Mouse (Mus musculus) heart, embryonic 15.5 days (tissue): Measurements from ENCODE around the gene Dbil5. TPM values are rescaled to one million over a fixed set of nuclear protein-coding genes. Genes with fewer than 3 reads are reported as not detected.
A peak's percentile ranks its signal among the peaks of the same experiment; 100 is the strongest.

Experiments
- ATAC-seq: fragments of 200-750 bp; cut with Nextera tagmentation; replicated peaks from 2 replicates; pipeline ENCODE4 v1.8.0; 2017; ENCODE audit warnings: low read depth, moderate TSS enrichment; ENCODE audit not compliant: insufficient number of reproducible peaks, insufficient read depth, low FRiP score
- H3K27ac ChIP-seq: fragments of 300-500 bp; sonication (generic); 2 replicates; pipeline ENCODE4 v1.5.1; 2015; ENCODE audit warnings: mild to moderate bottlenecking, inconsistent platforms
- H3K27me3 ChIP-seq: fragments of 300-500 bp; sonication (generic); 2 replicates; pipeline ENCODE4 v1.6.1; 2015; ENCODE audit warnings: inconsistent platforms
- H3K36me3 ChIP-seq: fragments of 300-500 bp; sonication (generic); 2 replicates; pipeline ENCODE4 v1.6.1; 2015; ENCODE audit warnings: mild to moderate bottlenecking, inconsistent platforms
- H3K4me1 ChIP-seq: fragments of 300-500 bp; sonication (generic); replicated peaks from 2 replicates; pipeline ENCODE4 v1.6.1; 2015; ENCODE audit warnings: inconsistent platforms
- H3K4me2 ChIP-seq: fragments of 300-500 bp; sonication (generic); 2 replicates; pipeline ENCODE4 v1.6.1; 2015; ENCODE audit warnings: inconsistent platforms, mild to moderate bottlenecking, moderate library complexity
- H3K4me3 ChIP-seq: fragments of 300-500 bp; sonication (generic); 2 replicates; pipeline ENCODE4 v1.5.1; 2015; ENCODE audit warnings: mild to moderate bottlenecking, inconsistent platforms
- H3K9ac ChIP-seq: fragments of 300-500 bp; sonication (generic); 2 replicates; pipeline ENCODE4 v1.6.1; 2015; ENCODE audit warnings: mild to moderate bottlenecking, inconsistent platforms
- H3K9me3 ChIP-seq: fragments of 300-500 bp; sonication (generic); replicated peaks from 2 replicates; pipeline ENCODE4 v1.6.1; 2016; ENCODE audit warnings: inconsistent platforms
- WGBS: fragments of 180-500 bp; shearing (Covaris S2); methylation state at CpG from one replicate; pipeline ENCODE4 v1.1.7; 2015; ENCODE audit warnings: mixed read lengths; 5-methylcytosine and 5-hydroxymethylcytosine counted together
- polyA plus RNA-seq: library from polyadenylated mRNA; unstranded; fragments of >200 nt; fragmentation: Nextera tagmentation; extraction: Ambion mirVana; gene quantifications from 2 replicates; pipeline ENCODE4 v1.2.1, GENCODE M21; 2015

Dbil5 gene
- polyA plus RNA-seq, 1 experiment from 2014 or later = 1.0 TPM

DNA sequence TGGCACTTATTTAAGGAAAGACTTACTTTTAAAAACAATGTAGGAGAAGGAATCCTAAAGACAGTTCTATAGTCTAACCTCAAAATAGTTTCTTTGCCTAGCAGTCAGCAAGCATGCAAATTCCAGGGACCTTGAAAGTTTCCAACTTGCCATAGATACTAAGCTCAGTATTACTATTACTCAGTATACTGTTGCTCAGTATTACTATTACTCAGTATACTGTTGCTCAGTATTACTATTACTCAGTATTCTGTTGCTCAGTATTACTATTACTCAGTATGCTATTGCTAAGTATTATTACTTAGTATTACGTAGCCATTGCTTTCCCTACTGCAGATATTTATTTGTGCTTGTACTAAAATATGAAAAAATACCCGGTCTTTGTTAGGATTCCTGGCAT, 22.3 kb downstream of the Dbil5 start:
- Histone ChIP-seq H3K9me3 (no peaks in the 10 kb centered on the region), H3K27ac (no peak overlapping the region), H3K4me1 (peaks cover 12% of the 10 kb centered on the region), H3K4me2 (no peak overlapping the region), H3K27me3 (no peaks in the 10 kb centered on the region), H3K4me3 (no peak overlapping the region), H3K36me3 (peaks cover 34% of the 10 kb centered on the region), H3K9ac (no peak overlapping the region)
- WGBS = 92% methylated on average over 2 of the region's 2 CpGs
- no peak for ATAC-seq

- ATAC-seq = peak; percentile 93
- peak within 1 kb of the TSS; percentile 89 for H3K9ac ChIP-seq
- 0% methylated on average over 61 of the region's 61 CpGs for WGBS
These were observed 25.7 kb downstream of the Dbil5 start, which contains the start of the genes Mrm3 and Glod4 for GRCm38 (mm10) chr11:76242901-76243810. Mrm3 (plus strand) TSS chr11:76243715. Glod4 (minus strand) TSS chr11:76243725.

GRCm38 (mm10) chr11:76243811-76244546, 26.6 kb downstream of the Dbil5 start:
- Histone ChIP-seq H3K4me3 (peak overlapping the region; percentile 89), H3K4me2 (peak overlapping the region; percentile 64), H3K9ac (peak overlapping the region; percentile 89), H3K27ac (peak overlapping the region; percentile 81), H3K27me3 (no peaks in the 10 kb centered on the region), H3K9me3 (no peaks in the 10 kb centered on the region), H3K4me1 (peaks cover 15% of the 10 kb centered on the region), H3K36me3 (peaks cover 29% of the 10 kb centered on the region)
- ATAC-seq = no peak
- 2% methylated on average over 34 of the region's 34 CpGs for WGBS

More at GRCm38 (mm10) chr11:76242901-76243810, 25.7 kb downstream of the Dbil5 start, which contains the start of the genes Mrm3 and Glod4:
- H3K27ac ChIP-seq = peak within 1 kb of the TSS; percentile 81
- peak within 1 kb of the TSS; percentile 89 for H3K4me3 ChIP-seq
- H3K9me3 ChIP-seq = no peaks in the 10 kb centered on the region
- peaks cover 22% of the 10 kb centered on the region for H3K36me3 ChIP-seq
- peak within 1 kb of the TSS; percentile 64 for H3K4me2 ChIP-seq
- H3K4me1 ChIP-seq = peaks cover 15% of the 10 kb centered on the region
- H3K27me3 ChIP-seq = no peaks in the 10 kb centered on the region

GRCm38 (mm10) chr11:76246439-76246838, 29.0 kb downstream of the Dbil5 start:
- Histone ChIP-seq H3K4me1 (peaks cover 15% of the 10 kb centered on the region), H3K36me3 (peaks cover 34% of the 10 kb centered on the region; the same call in 1 of the 2 replicates), H3K9ac (no peak overlapping the region), H3K4me3 (no peak overlapping the region), H3K27ac (no peak overlapping the region), H3K9me3 (no peaks in the 10 kb centered on the region), H3K27me3 (no peaks in the 10 kb centered on the region), H3K4me2 (no peak overlapping the region)
- ATAC-seq = no peak

DNA sequence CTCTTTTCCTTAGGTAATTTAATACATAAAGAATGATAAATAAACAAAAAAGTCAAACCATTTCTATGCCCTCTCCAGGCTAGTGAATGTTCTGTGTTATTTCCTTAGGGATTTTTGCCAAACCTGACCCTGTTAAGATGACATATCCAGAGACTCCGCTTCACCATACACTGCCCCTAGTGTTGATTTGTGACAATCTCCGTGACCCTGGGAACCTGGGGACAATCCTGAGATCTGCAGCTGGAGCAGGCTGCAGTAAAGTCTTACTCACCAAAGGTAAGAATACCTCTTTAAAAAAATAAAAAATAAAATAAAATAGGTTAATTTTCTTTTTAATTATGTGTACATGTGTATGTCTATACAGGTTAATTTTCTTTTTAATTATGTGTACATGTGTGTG, 29.8 kb downstream of the Dbil5 start:
- Histone ChIP-seq H3K4me2 (no peak overlapping the region), H3K27me3 (no peaks in the 10 kb centered on the region), H3K9ac (no peak overlapping the region), H3K27ac (no peak overlapping the region), H3K36me3 (peaks cover 35% of the 10 kb centered on the region; the same call in 1 of the 2 replicates), H3K9me3 (no peaks in the 10 kb centered on the region), H3K4me1 (peaks cover 15% of the 10 kb centered on the region), H3K4me3 (no peak overlapping the region)
- 49% methylated on average over 2 of the region's 2 CpGs for WGBS
- no peak for ATAC-seq

- no peaks in the 10 kb centered on the region for H3K9me3 ChIP-seq
- no peak overlapping the region for H3K4me2 ChIP-seq
- H3K27me3 ChIP-seq = no peaks in the 10 kb centered on the region
- no peak overlapping the region for H3K9ac ChIP-seq
- no peak overlapping the region for H3K4me3 ChIP-seq
- peaks cover 35% of the 10 kb centered on the region; the same call in 1 of the 2 replicates for H3K36me3 ChIP-seq
- no peak overlapping the region for H3K27ac ChIP-seq
- ATAC-seq = no peak
- H3K4me1 ChIP-seq = 0 out of 2 replicates have a peak, but pooled peaks cover 3% of the 10 kb centered on the region
- WGBS = 56% methylated on average over 3 of the region's 3 CpGs
These were observed 34.6 kb downstream of the Dbil5 start for GRCm38 (mm10) chr11:76252036-76252435.

GRCm38 (mm10) chr11:76253145-76253917, 35.9 kb downstream of the Dbil5 start:
- Histone ChIP-seq H3K27ac (no peak overlapping the region), H3K4me2 (no peak overlapping the region), H3K36me3 (peaks cover 36% of the 10 kb centered on the region; the same call in 1 of the 2 replicates), H3K9ac (no peak overlapping the region), H3K4me3 (no peak overlapping the region), H3K27me3 (no peaks in the 10 kb centered on the region), H3K9me3 (no peaks in the 10 kb centered on the region), H3K4me1 (0 out of 2 replicates have a peak, but pooled peaks cover 3% of the 10 kb centered on the region)
- peak; percentile 62; the same call in 1 of the 2 replicates for ATAC-seq
- 40% methylated on average over 5 of the region's 5 CpGs for WGBS

GRCm38 (mm10) chr11:76253918-76254264, 36.5 kb downstream of the Dbil5 start:
- Histone ChIP-seq H3K9me3 (no peaks in the 10 kb centered on the region), H3K27me3 (no peaks in the 10 kb centered on the region), H3K27ac (no peak overlapping the region), H3K9ac (no peak overlapping the region), H3K4me1 (0 out of 2 replicates have a peak, but pooled peaks cover 3% of the 10 kb centered on the region), H3K4me2 (no peak overlapping the region), H3K4me3 (no peak overlapping the region), H3K36me3 (peaks cover 32% of the 10 kb centered on the region; the same call in 1 of the 2 replicates)
- ATAC-seq = no peak
- WGBS = 74% methylated on average over 4 of the region's 4 CpGs

GRCm38 (mm10) chr11:76255431-76256001, 38.1 kb downstream of the Dbil5 start:
- WGBS = 72% methylated on average over 4 of the region's 4 CpGs
- Histone ChIP-seq H3K36me3 (peaks cover 16% of the 10 kb centered on the region; the same call in 1 of the 2 replicates), H3K27me3 (no peaks in the 10 kb centered on the region), H3K27ac (no peak overlapping the region), H3K4me2 (no peak overlapping the region), H3K4me1 (peaks cover 3% of the 10 kb centered on the region; the same call in 1 of the 2 replicates), H3K9ac (no peak overlapping the region), H3K4me3 (no peak overlapping the region), H3K9me3 (no peaks in the 10 kb centered on the region)
- no peak for ATAC-seq

DNA sequence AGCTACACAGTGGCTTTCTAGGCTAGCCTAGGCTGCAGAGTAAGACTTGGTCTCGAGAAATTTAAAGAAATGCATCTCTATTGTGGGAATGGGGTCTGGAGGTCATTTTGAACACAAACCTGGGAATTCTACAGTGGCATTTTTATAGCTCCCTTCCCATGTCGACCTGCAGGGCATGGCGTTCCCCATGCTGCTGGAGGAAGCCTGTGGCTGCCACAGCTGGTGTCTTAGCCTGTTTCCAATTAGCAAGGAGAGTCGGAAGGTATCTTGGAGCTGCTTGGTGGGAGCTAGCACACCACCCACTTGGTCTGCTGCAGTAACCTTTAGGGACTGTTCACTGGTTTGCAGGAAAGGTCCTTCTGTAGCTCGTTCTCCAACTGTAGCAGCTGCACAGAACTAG, 38.7 kb downstream of the Dbil5 start:
- no peak overlapping the region for H3K4me3 ChIP-seq
- H3K27me3 ChIP-seq = no peaks in the 10 kb centered on the region
- H3K27ac ChIP-seq = no peak overlapping the region
- no peak for ATAC-seq
- peaks cover 3% of the 10 kb centered on the region; the same call in 1 of the 2 replicates for H3K4me1 ChIP-seq
- no peak overlapping the region for H3K9ac ChIP-seq
- H3K36me3 ChIP-seq = peaks cover 12% of the 10 kb centered on the region; the same call in 1 of the 2 replicates
- WGBS = 47% methylated on average over 5 of the region's 5 CpGs
- no peak overlapping the region for H3K4me2 ChIP-seq
- H3K9me3 ChIP-seq = no peaks in the 10 kb centered on the region
